22 mouse cellular contexts compared by ENCODE assay signal in genomic region chr11:7194432-7195311, GRCm38 (mm10). TPM values are rescaled to one million over a fixed set of nuclear protein-coding genes. Genes with fewer than 3 reads are reported as not detected.
DNase-seq lines count a peak whose midpoint lies in the region; ATAC-seq and TF ChIP-seq lines count a peak whose summit lies in the region.
"Had no signal": no experiment of that assay in that cellular context is flagged by ENCODE, and none has a peak within 500 bp of the region (broad histone marks: within the 10 kb centered on the region; RNA-seq: fewer than 3 reads in every experiment).

No protein-coding gene starts in this region.

- no peak for ATAC-seq in hindbrain, postnatal 0 days
- no peak for ATAC-seq in hindbrain, embryonic 13.5 days (ENCODE audit: low FRiP score)
- ATAC-seq in lung, embryonic 14.5 days (ENCODE audit: insufficient read depth), result no peak
- ATAC-seq: forebrain, embryonic 13.5 days had no signal

- H3K27ac ChIP-seq in hindbrain, postnatal 0 days, result no peak overlapping the region
- no peak overlapping the region for H3K27ac ChIP-seq in hindbrain, embryonic 13.5 days
- H3K27ac ChIP-seq in lung, embryonic 14.5 days (ENCODE audit: low read depth), result no peak overlapping the region
- H3K27ac ChIP-seq in small intestine, adult 2 months (ENCODE audit: insufficient read depth, low read depth, low read length), result no peak overlapping the region
- H3K27ac ChIP-seq: forebrain, embryonic 13.5 days; heart, embryonic 15.5 days; kidney, embryonic 15.5 days; limb, embryonic 13.5 days had no signal

- peak; percentile 21 for TF ChIP-seq CTCF in hindbrain, postnatal 0 days (IDR thresholded peaks at IDR 0.05; ENCODE audit: low read depth)
- peak; percentile 32; the same call in 1 of the 2 replicates for TF ChIP-seq CTCF in lung, embryonic 14.5 days (IDR thresholded peaks at IDR 0.05; ENCODE audit: low read depth)
- peak; percentile 11; the same call in 1 of the 2 replicates for TF ChIP-seq CTCF in small intestine, adult 2 months (IDR thresholded peaks at IDR 0.05; ENCODE audit: extremely low read depth, insufficient read length, insufficient replicate concordance, low read depth, low read length)

- no peak for DNase-seq in hindbrain, postnatal 0 days (ENCODE audit: low spot score)
- no peak for DNase-seq in lung, embryonic 14.5 days
- no peak for DNase-seq in lung, postnatal 36 days
- DNase-seq in Muller cell, postnatal 12 days (ENCODE audit: inconsistent ontology term), result peak; percentile 22
- no peak for DNase-seq in thymus, postnatal 25 days
- DNase-seq: cerebellum, postnatal 14 days; layer of hippocampus, adult 9-11 months; right cerebral cortex, postnatal 14 days had no signal

- H3K4me3 ChIP-seq in hindbrain, postnatal 0 days (ENCODE audit: low read length), result no peak overlapping the region
- no peak overlapping the region for H3K4me3 ChIP-seq in hindbrain, embryonic 13.5 days
- no peak overlapping the region for H3K4me3 ChIP-seq in lung, embryonic 14.5 days (ENCODE audit: low read depth, low read length)
- no peak overlapping the region for H3K4me3 ChIP-seq in small intestine, adult 2 months (ENCODE audit: low read depth, low read length)
- H3K4me3 ChIP-seq: forebrain, embryonic 13.5 days; heart, embryonic 15.5 days; kidney, embryonic 15.5 days; limb, embryonic 13.5 days had no signal

- no peaks in the 10 kb centered on the region for H3K4me1 ChIP-seq in hindbrain, postnatal 0 days (ENCODE audit: insufficient read depth, low read length)
- no peaks in the 10 kb centered on the region for H3K4me1 ChIP-seq in hindbrain, embryonic 13.5 days (replicated peaks)
- H3K4me1 ChIP-seq in lung, embryonic 14.5 days (ENCODE audit: insufficient read depth), result no peaks in the 10 kb centered on the region
- H3K4me1 ChIP-seq in small intestine, adult 2 months (ENCODE audit: control insufficient read depth, insufficient read depth, insufficient read length, low read length), result no peaks in the 10 kb centered on the region
- H3K4me1 ChIP-seq: forebrain, embryonic 13.5 days; limb, embryonic 13.5 days had no signal

- no peaks in the 10 kb centered on the region for H3K36me3 ChIP-seq in hindbrain, postnatal 0 days (ENCODE audit: insufficient read depth, low read length)
- H3K36me3 ChIP-seq in hindbrain, embryonic 13.5 days, result no peaks in the 10 kb centered on the region
- H3K36me3 ChIP-seq in lung, embryonic 14.5 days (ENCODE audit: insufficient read depth), result no peaks in the 10 kb centered on the region
- H3K36me3 ChIP-seq in small intestine, adult 2 months (ENCODE audit: control insufficient read depth, insufficient read depth, low read length), result no peaks in the 10 kb centered on the region
- H3K36me3 ChIP-seq: G1E; heart, embryonic 15.5 days; kidney, embryonic 15.5 days; limb, embryonic 13.5 days had no signal

- H3K27me3 ChIP-seq in hindbrain, postnatal 0 days (ENCODE audit: insufficient read depth, low read length), result no peaks in the 10 kb centered on the region
- no peaks in the 10 kb centered on the region for H3K27me3 ChIP-seq in hindbrain, embryonic 13.5 days
- no peaks in the 10 kb centered on the region for H3K27me3 ChIP-seq in lung, embryonic 14.5 days (ENCODE audit: insufficient read depth, low read length)
- no peaks in the 10 kb centered on the region for H3K27me3 ChIP-seq in small intestine, adult 2 months (ENCODE audit: control insufficient read depth, insufficient read depth, low read length)
- H3K27me3 ChIP-seq: forebrain, embryonic 13.5 days; heart, embryonic 15.5 days; kidney, embryonic 15.5 days; limb, embryonic 13.5 days had no signal

- no peak overlapping the region for H3K9ac ChIP-seq in hindbrain, postnatal 0 days (replicated peaks; ENCODE audit: low read length)
- H3K9ac ChIP-seq in hindbrain, embryonic 13.5 days, result no peak overlapping the region
- H3K9ac ChIP-seq in lung, embryonic 14.5 days, result no peak overlapping the region
- H3K9ac ChIP-seq: forebrain, embryonic 13.5 days; heart, embryonic 15.5 days; kidney, embryonic 15.5 days; limb, embryonic 13.5 days had no signal

- no peak for TF ChIP-seq POLR2A in small intestine, adult 2 months (IDR thresholded peaks at IDR 0.05; ENCODE audit: low read depth, low read length)

- H3K9me3 ChIP-seq in hindbrain, postnatal 0 days (ENCODE audit: low read length), result no peaks in the 10 kb centered on the region
- H3K9me3 ChIP-seq in hindbrain, embryonic 13.5 days, result no peaks in the 10 kb centered on the region
- H3K9me3 ChIP-seq in lung, embryonic 14.5 days (ENCODE audit: low read depth, low read length), result no peaks in the 10 kb centered on the region
- H3K9me3 ChIP-seq: forebrain, embryonic 13.5 days; heart, embryonic 15.5 days; kidney, embryonic 15.5 days; limb, embryonic 13.5 days had no signal

- WGBS in hindbrain, postnatal 0 days, result 92% methylated on average over 10 of the region's 10 CpGs
- WGBS in hindbrain, embryonic 13.5 days, result 94% methylated on average over 10 of the region's 10 CpGs
- 78% methylated on average over 10 of the region's 10 CpGs for WGBS in lung, embryonic 14.5 days
- WGBS in small intestine, adult 2 months, result 84% methylated on average over 10 of the region's 10 CpGs

- no peak overlapping the region for H3K4me2 ChIP-seq in hindbrain, postnatal 0 days (ENCODE audit: low read depth, low read length)
- no peak overlapping the region for H3K4me2 ChIP-seq in hindbrain, embryonic 13.5 days
- H3K4me2 ChIP-seq in lung, embryonic 14.5 days, result no peak overlapping the region
- H3K4me2 ChIP-seq: forebrain, embryonic 13.5 days; heart, embryonic 15.5 days; kidney, embryonic 15.5 days; limb, embryonic 13.5 days had no signal

RNA-seq across cellular contexts. Expression of gene Igfbp1, which starts 2.9 kb away (rescaled TPM):
- not detected in 2 replicates for total RNA-seq in hindbrain, postnatal 0 days (2014; rRNA removed)
- 0.19 TPM in 1 of 2 replicates, not detected in the other for polyA plus RNA-seq in hindbrain, postnatal 0 days (2015; fragmentation: Nextera tagmentation; extraction: Ambion mirVana)
- 0.10 TPM in 1 of 2 replicates, not detected in the other for polyA plus RNA-seq in hindbrain, embryonic 13.5 days (2015; fragmentation: Nextera tagmentation; extraction: Ambion mirVana)
- polyA plus RNA-seq in lung, embryonic 14.5 days (2014; fragmentation: Nextera tagmentation; extraction: Ambion mirVana), result 0.12 and 0.41 TPM in 2 replicates
- 0.19 TPM in 1 of 2 replicates, not detected in the other for polyA plus RNA-seq in small intestine, adult 2 months (2012; rRNA removed)
- total RNA-seq: adrenal gland, adult 18-20 months; hematopoietic stem cell, adult 5-6 weeks had no signal
- polyA plus RNA-seq: G1E; neural tube, embryonic 14.5 days; urinary bladder, adult 2 months had no signal

RNA-seq across cellular contexts. Expression of gene Gm11985, which starts 6.3 kb away (rescaled TPM):
- total RNA-seq in hindbrain, postnatal 0 days (2014; rRNA removed), result not detected in 2 replicates
- polyA plus RNA-seq in hindbrain, postnatal 0 days (2015; fragmentation: Nextera tagmentation; extraction: Ambion mirVana), result not detected in 2 replicates
- not detected in 2 replicates for polyA plus RNA-seq in hindbrain, embryonic 13.5 days (2015; fragmentation: Nextera tagmentation; extraction: Ambion mirVana)
- not detected in 2 replicates for polyA plus RNA-seq in lung, embryonic 14.5 days (2014; fragmentation: Nextera tagmentation; extraction: Ambion mirVana)
- not detected in 2 replicates for polyA plus RNA-seq in small intestine, adult 2 months (2012; rRNA removed)
- total RNA-seq: adrenal gland, adult 18-20 months; hematopoietic stem cell, adult 5-6 weeks; left cerebral cortex, postnatal 10 days had no signal
- polyA plus RNA-seq: forebrain, embryonic 13.5 days; G1E; gonadal fat pad, adult 2 months; heart, embryonic 15.5 days; kidney, embryonic 15.5 days; stomach, embryonic 16.5 days; urinary bladder, adult 2 months had no signal

RNA-seq across cellular contexts. Expression of gene Igfbp3, which starts 19.1 kb away (rescaled TPM):
- 35.7 and 47.2 TPM in 2 replicates for total RNA-seq in hindbrain, postnatal 0 days (2014; rRNA removed)
- polyA plus RNA-seq in hindbrain, postnatal 0 days (2015; fragmentation: Nextera tagmentation; extraction: Ambion mirVana), result 24.6 and 25.3 TPM in 2 replicates
- 13.8 and 14.1 TPM in 2 replicates for polyA plus RNA-seq in hindbrain, embryonic 13.5 days (2015; fragmentation: Nextera tagmentation; extraction: Ambion mirVana)
- polyA plus RNA-seq in lung, embryonic 14.5 days (2014; fragmentation: Nextera tagmentation; extraction: Ambion mirVana), result 14.4 and 15.3 TPM in 2 replicates
- polyA plus RNA-seq in small intestine, adult 2 months (2012; rRNA removed), result 78.8 and 116 TPM in 2 replicates
- total RNA-seq: hematopoietic stem cell, adult 5-6 weeks had no signal
- polyA plus RNA-seq: G1E had no signal
